Mouse (Mus musculus) CH12.LX (cell line): ENCODE data around the gene Paics. TPM values are rescaled to one million over a fixed set of nuclear protein-coding genes. Genes with fewer than 3 reads are reported as not detected.

ENCODE experiments used
- DNase-seq: peaks from one replicate; pipeline ENCODE4 v3.0.0-alpha.2; 2013; ENCODE audit errors: extremely low read depth
- H3K27ac ChIP-seq: 2 replicates; pipeline ENCODE4 v1.5.1; 2012; ENCODE audit warnings: low read depth, mild to moderate bottlenecking, control low read depth, moderate library complexity; ENCODE audit not compliant: insufficient read depth
- H3K27me3 ChIP-seq: replicated peaks from 2 replicates; pipeline ENCODE3; 2012; ENCODE audit warnings: inconsistent platforms
- H3K36me3 ChIP-seq, 2 experiments: replicated peaks in 1 of 2; 2 replicates each; pipeline versions ENCODE3 to v1.6.1; 2012; ENCODE audit warnings: inconsistent platforms in 1 of 2, low read length in 1 of 2, mild to moderate bottlenecking in 1 of 2, mixed read lengths in 1 of 2, moderate library complexity in 1 of 2; ENCODE audit not compliant: control insufficient read depth in 1 of 2, insufficient read depth in 1 of 2
- H3K4me1 ChIP-seq, 2 experiments: 2 replicates each; pipeline ENCODE4 v1.6.1; 2012; ENCODE audit warnings: inconsistent platforms in 1 of 2, moderate library complexity in 1 of 2; ENCODE audit not compliant: insufficient read depth in 2 of 2, control insufficient read depth in 1 of 2
- H3K4me2 ChIP-seq: 2 replicates; pipeline ENCODE4 v1.6.1; 2012; ENCODE audit warnings: low read depth, mild to moderate bottlenecking, control low read depth; ENCODE audit not compliant: poor library complexity, insufficient read depth, severe bottlenecking
- H3K4me3 ChIP-seq, 3 experiments: fragments of 150-350 bp in 1 of 3; sonication (generic) in 1 of 3; replicated peaks in 1 of 3; 2 replicates each; pipeline versions ENCODE3 to v1.5.1; 2011 to 2012; ENCODE audit warnings: low read depth in 2 of 3, low read length in 2 of 3, mild to moderate bottlenecking in 2 of 3, moderate library complexity in 2 of 3, control low read depth in 1 of 3, improper control_type of control experiment in 1 of 3, inconsistent platforms in 1 of 3, mixed read lengths in 1 of 3; ENCODE audit not compliant: poor library complexity in 1 of 3
- H3K79me2 ChIP-seq: replicated peaks from 2 replicates; pipeline ENCODE4 v1.6.1; 2012; ENCODE audit warnings: mild to moderate bottlenecking, moderate library complexity; ENCODE audit not compliant: control insufficient read depth, poor library complexity, insufficient read depth, severe bottlenecking; ENCODE audit errors: extremely low read depth
- H3K9ac ChIP-seq: 2 replicates; pipeline ENCODE4 v1.6.1; 2012; ENCODE audit warnings: low read depth, mild to moderate bottlenecking, control low read depth, moderate library complexity; ENCODE audit not compliant: insufficient read depth
- H3K9me3 ChIP-seq: replicated peaks from 2 replicates; pipeline ENCODE3; 2012; ENCODE audit warnings: low read length, inconsistent platforms, mixed read lengths
- BHLHE40 ChIP-seq: IDR thresholded peaks from 2 replicates; pipeline ENCODE4 v1.6.1; 2011; ENCODE audit warnings: mild to moderate bottlenecking, low read depth, low read length, improper control_type of control experiment
- CHD1 ChIP-seq: IDR thresholded peaks from 2 replicates; pipeline ENCODE4 v1.6.1; 2012; ENCODE audit warnings: low read depth, low read length, improper control_type of control experiment, inconsistent platforms
- CHD2 ChIP-seq: IDR thresholded peaks from 2 replicates; pipeline ENCODE4 v1.6.1; 2011; ENCODE audit warnings: low read length, improper control_type of control experiment
- CTCF ChIP-seq, 2 experiments: IDR thresholded peaks in 1 of 2; conservative IDR thresholded peaks in 1 of 2; 2 replicates each; pipeline ENCODE4 v1.5.1; 2011 to 2012; ENCODE audit warnings: low read depth in 2 of 2, low read length in 2 of 2, improper control_type of control experiment in 1 of 2, inconsistent platforms in 1 of 2, mild to moderate bottlenecking in 1 of 2, moderate library complexity in 1 of 2
- E2F4 ChIP-seq: IDR thresholded peaks from 2 replicates; pipeline ENCODE4 v1.6.1; 2011; ENCODE audit warnings: low read depth, low read length, improper control_type of control experiment; ENCODE audit not compliant: insufficient replicate concordance
- EP300 ChIP-seq: IDR thresholded peaks from 2 replicates; pipeline ENCODE4 v1.6.1; 2011; ENCODE audit warnings: low read length, improper control_type of control experiment
- ETS1 ChIP-seq: conservative IDR thresholded peaks from 2 replicates; pipeline ENCODE4 v1.6.1; 2012; ENCODE audit warnings: low read depth, mild to moderate bottlenecking, inconsistent platforms, low read length, improper control_type of control experiment, moderate library complexity
- GABPA ChIP-seq: IDR thresholded peaks from 2 replicates; pipeline ENCODE4 v1.6.1; 2012; ENCODE audit warnings: low read depth, low read length, improper control_type of control experiment, inconsistent platforms; ENCODE audit not compliant: insufficient replicate concordance
- IRF4 ChIP-seq: IDR thresholded peaks from 2 replicates; pipeline ENCODE4 v1.6.1; 2014; ENCODE audit warnings: low read depth, mild to moderate bottlenecking, inconsistent platforms, low read length, improper control_type of control experiment
- JUND ChIP-seq: conservative IDR thresholded peaks from 2 replicates; pipeline ENCODE4 v1.6.1; 2011; ENCODE audit warnings: low read depth, low read length, improper control_type of control experiment
- KAT2A ChIP-seq: IDR thresholded peaks from 2 replicates; pipeline ENCODE4 v1.6.1; 2012; ENCODE audit warnings: low read length, improper control_type of control experiment, inconsistent platforms; ENCODE audit not compliant: insufficient replicate concordance
- MAFK ChIP-seq: IDR thresholded peaks from 2 replicates; pipeline ENCODE4 v1.6.1; 2011; ENCODE audit warnings: low read length, improper control_type of control experiment; ENCODE audit not compliant: insufficient replicate concordance
- MAX ChIP-seq: IDR thresholded peaks from 2 replicates; pipeline ENCODE4 v1.6.1; 2011; ENCODE audit warnings: low read length, improper control_type of control experiment
- MEF2A ChIP-seq: IDR thresholded peaks from 2 replicates; pipeline ENCODE4 v1.6.1; 2014; ENCODE audit warnings: low read depth, mild to moderate bottlenecking, inconsistent platforms, low read length, improper control_type of control experiment, borderline replicate concordance
- MYC ChIP-seq: IDR thresholded peaks from 2 replicates; pipeline ENCODE4 v1.6.1; 2011; ENCODE audit warnings: low read depth, mild to moderate bottlenecking, improper control_type of control experiment, low read length
- NELFE ChIP-seq: IDR thresholded peaks from 2 replicates; pipeline ENCODE4 v1.6.1; 2011; ENCODE audit warnings: low read depth, low read length, improper control_type of control experiment
- NRF1 ChIP-seq: IDR thresholded peaks from 2 replicates; pipeline ENCODE4 v1.6.1; 2014; ENCODE audit warnings: low read depth, mild to moderate bottlenecking, inconsistent platforms, low read length, improper control_type of control experiment, moderate library complexity
- PAX5 ChIP-seq: IDR thresholded peaks from 2 replicates; pipeline ENCODE4 v1.6.1; 2012; ENCODE audit warnings: low read length, inconsistent platforms, mixed read lengths
- POLR2A ChIP-seq: IDR thresholded peaks from 2 replicates; pipeline ENCODE4 v1.6.1; 2011; ENCODE audit warnings: low read depth, mild to moderate bottlenecking, improper control_type of control experiment, low read length
- POLR2AphosphoS2 ChIP-seq: IDR thresholded peaks from 2 replicates; pipeline ENCODE4 v1.6.1; 2011; ENCODE audit warnings: low read depth, low read length, improper control_type of control experiment
- RCOR1 ChIP-seq: conservative IDR thresholded peaks from 2 replicates; pipeline ENCODE4 v1.6.1; 2012; ENCODE audit warnings: low read depth, mild to moderate bottlenecking, inconsistent platforms, low read length, improper control_type of control experiment
- TBP ChIP-seq: conservative IDR thresholded peaks from 2 replicates; pipeline ENCODE4 v1.6.1; 2011; ENCODE audit warnings: low read depth, low read length, improper control_type of control experiment
- UBTF ChIP-seq: IDR thresholded peaks from 2 replicates; pipeline ENCODE4 v1.6.1; 2012; ENCODE audit warnings: low read depth, mild to moderate bottlenecking, inconsistent platforms, low read length, improper control_type of control experiment, moderate library complexity
- USF1 ChIP-seq: IDR thresholded peaks from 2 replicates; pipeline ENCODE4 v1.6.1; 2014; ENCODE audit warnings: low read depth, mild to moderate bottlenecking, inconsistent platforms, low read length, improper control_type of control experiment
- USF2 ChIP-seq: conservative IDR thresholded peaks from 2 replicates; pipeline ENCODE4 v1.6.1; 2011; ENCODE audit warnings: low read depth, low read length, improper control_type of control experiment
- ZKSCAN1 ChIP-seq: IDR thresholded peaks from 2 replicates; pipeline ENCODE4 v1.6.1; 2012; ENCODE audit warnings: low read depth, inconsistent platforms, low read length, improper control_type of control experiment, borderline replicate concordance
- ZNF384 ChIP-seq: IDR thresholded peaks from 2 replicates; pipeline ENCODE4 v1.6.1; 2012; ENCODE audit warnings: low read depth, low read length, improper control_type of control experiment, inconsistent platforms
- dilution Hi-C: fragments of 300-500 bp; cut with MboI; formaldehyde crosslinking; loops from 2 replicates; pipeline ENCODE4 v1.14.3; 2020; ENCODE audit warnings: low sequenced_read_pairs; ENCODE audit not compliant: extremely low pct_unique_long_range_greater_than_20kb, extremely low pct_ligation_motif_present
- in situ Hi-C: fragments of 300-500 bp; cut with MboI; formaldehyde crosslinking; loops from 3 replicates; pipeline ENCODE4 v1.14.3; 2019; ENCODE audit warnings: low sequenced_read_pairs, low pct_ligation_motif_present, low pct_unique_long_range_greater_than_20kb, mixed read lengths
- polyA plus RNA-seq: library from polyadenylated mRNA; unstranded; fragments of >175 nt; gene quantifications from 2 replicates; pipeline ENCODE4 v1.2.1, GENCODE M21; 2012; ENCODE audit warnings: low read depth; ENCODE audit not compliant: insufficient read length
- total RNA-seq, 2 experiments: library from RNA; depleted of rRNA; stranded (reverse); fragments of 300-350 nt in 1 of 2; fragments of >200 nt in 1 of 2; gene quantifications; 2 replicates each; pipeline ENCODE4 v1.2.3; 2012 to 2014

Paics gene
- total and polyA plus RNA-seq, 3 experiments, result 259 to 440 (median 274) TPM

GRCm38 (mm10) chr5:76944965-76945677 is 6.0 kb upstream of the Paics start:
- H3K9me3 ChIP-seq, result no peaks in the 10 kb centered on the region
- TF ChIP-seq TBP (no peak), MAX (no peak), GABPA (no peak), ZKSCAN1 (no peak), NELFE (no peak), POLR2AphosphoS2 (no peak), USF2 (no peak), ZNF384 (no peak), MYC (no peak), ETS1 (no peak), MEF2A (no peak), RCOR1 (no peak), MAFK (no peak), CHD1 (no peak), KAT2A (no peak), CHD2 (no peak), USF1 (no peak), CTCF (conservative IDR thresholded peaks at IDR 0.05 in 1 of 2, IDR thresholded peaks at IDR 0.05 in 1 of 2; ENCODE audit: low read depth in 2 of 2, low read length in 2 of 2) (no peak)
- DNase-seq, result no peak
- H3K4me1 ChIP-seq, result peaks cover 14 to 74% of the 10 kb centered on the region in 2 experiments; a peak in 3 of 4 replicates
- in situ Hi-C loops (no loop called here), dilution Hi-C loops (no loop called here)
- no peak overlapping the region for H3K4me2 ChIP-seq
- no peak overlapping the region for H3K4me3 ChIP-seq
- H3K27ac ChIP-seq, result no peak overlapping the region
- no peaks in the 10 kb centered on the region for H3K27me3 ChIP-seq
- H3K36me3 ChIP-seq, result peaks cover 5 to 56% of the 10 kb centered on the region in 2 experiments
- H3K79me2 ChIP-seq, result peaks cover 86% of the 10 kb centered on the region
- H3K9ac ChIP-seq, result no peak overlapping the region

- no peaks in the 10 kb centered on the region for H3K9me3 ChIP-seq
- no peak overlapping the region for H3K4me2 ChIP-seq
- peaks cover 14 to 69% of the 10 kb centered on the region in 2 experiments; a peak in 3 of 4 replicates for H3K4me1 ChIP-seq
- peaks cover 3 to 50% of the 10 kb centered on the region in 2 experiments for H3K36me3 ChIP-seq
- H3K9ac ChIP-seq, result no peak overlapping the region
- no peak overlapping the region for H3K27ac ChIP-seq
- no peak for TF ChIP-seq MAX
- TF ChIP-seq NRF1, result no peak
- no peak for TF ChIP-seq NELFE
- TF ChIP-seq ZKSCAN1, result no peak
- TF ChIP-seq UBTF, result no peak
- no peak for TF ChIP-seq PAX5
- TF ChIP-seq IRF4, result no peak
- TF ChIP-seq USF2, result no peak
- no peak for TF ChIP-seq POLR2A
- no peak for TF ChIP-seq EP300
- no peak for TF ChIP-seq JUND
- no peak for TF ChIP-seq BHLHE40
- TF ChIP-seq E2F4, result no peak
- no peak overlapping the region for H3K4me3 ChIP-seq
- in situ Hi-C loops, result no loop called here
- no peak for DNase-seq
- H3K79me2 ChIP-seq, result peaks cover 87% of the 10 kb centered on the region
- dilution Hi-C loops, result no loop called here
- H3K27me3 ChIP-seq, result no peaks in the 10 kb centered on the region
Observed at GRCm38 (mm10) chr5:76945678-76946033, 5.5 kb upstream of the Paics start.
